Mouse (Mus musculus) CH12.LX (cell line): ENCODE results near the gene Nedd4. TPM values are rescaled to one million over a fixed set of nuclear protein-coding genes. Genes with fewer than 3 reads are reported as not detected.

Source experiments
- DNase-seq: peaks from one replicate; pipeline ENCODE4 v3.0.0-alpha.2; 2013; ENCODE audit errors: extremely low read depth
- H3K27ac ChIP-seq: 2 replicates; pipeline ENCODE4 v1.5.1; 2012; ENCODE audit warnings: low read depth, mild to moderate bottlenecking, control low read depth, moderate library complexity; ENCODE audit not compliant: insufficient read depth
- H3K27me3 ChIP-seq: replicated peaks from 2 replicates; pipeline ENCODE3; 2012; ENCODE audit warnings: inconsistent platforms
- H3K36me3 ChIP-seq, 2 experiments: replicated peaks in 1 of 2; 2 replicates each; pipeline versions ENCODE3 to v1.6.1; 2012; ENCODE audit warnings: inconsistent platforms in 1 of 2, low read length in 1 of 2, mild to moderate bottlenecking in 1 of 2, mixed read lengths in 1 of 2, moderate library complexity in 1 of 2; ENCODE audit not compliant: control insufficient read depth in 1 of 2, insufficient read depth in 1 of 2
- H3K4me1 ChIP-seq, 2 experiments: 2 replicates each; pipeline ENCODE4 v1.6.1; 2012; ENCODE audit warnings: inconsistent platforms in 1 of 2, moderate library complexity in 1 of 2; ENCODE audit not compliant: insufficient read depth in 2 of 2, control insufficient read depth in 1 of 2
- H3K4me2 ChIP-seq: 2 replicates; pipeline ENCODE4 v1.6.1; 2012; ENCODE audit warnings: low read depth, mild to moderate bottlenecking, control low read depth; ENCODE audit not compliant: poor library complexity, insufficient read depth, severe bottlenecking
- H3K4me3 ChIP-seq, 3 experiments: fragments of 150-350 bp in 1 of 3; sonication (generic) in 1 of 3; replicated peaks in 1 of 3; 2 replicates each; pipeline versions ENCODE3 to v1.5.1; 2011 to 2012; ENCODE audit warnings: low read depth in 2 of 3, low read length in 2 of 3, mild to moderate bottlenecking in 2 of 3, moderate library complexity in 2 of 3, control low read depth in 1 of 3, improper control_type of control experiment in 1 of 3, inconsistent platforms in 1 of 3, mixed read lengths in 1 of 3; ENCODE audit not compliant: poor library complexity in 1 of 3
- H3K79me2 ChIP-seq: replicated peaks from 2 replicates; pipeline ENCODE4 v1.6.1; 2012; ENCODE audit warnings: mild to moderate bottlenecking, moderate library complexity; ENCODE audit not compliant: control insufficient read depth, poor library complexity, insufficient read depth, severe bottlenecking; ENCODE audit errors: extremely low read depth
- H3K9ac ChIP-seq: 2 replicates; pipeline ENCODE4 v1.6.1; 2012; ENCODE audit warnings: low read depth, mild to moderate bottlenecking, control low read depth, moderate library complexity; ENCODE audit not compliant: insufficient read depth
- H3K9me3 ChIP-seq: replicated peaks from 2 replicates; pipeline ENCODE3; 2012; ENCODE audit warnings: low read length, inconsistent platforms, mixed read lengths
- CHD2 ChIP-seq: IDR thresholded peaks from 2 replicates; pipeline ENCODE4 v1.6.1; 2011; ENCODE audit warnings: low read length, improper control_type of control experiment
- CTCF ChIP-seq, 2 experiments: IDR thresholded peaks in 1 of 2; conservative IDR thresholded peaks in 1 of 2; 2 replicates each; pipeline ENCODE4 v1.5.1; 2011 to 2012; ENCODE audit warnings: low read depth in 2 of 2, low read length in 2 of 2, improper control_type of control experiment in 1 of 2, inconsistent platforms in 1 of 2, mild to moderate bottlenecking in 1 of 2, moderate library complexity in 1 of 2
- E2F4 ChIP-seq: IDR thresholded peaks from 2 replicates; pipeline ENCODE4 v1.6.1; 2011; ENCODE audit warnings: low read depth, low read length, improper control_type of control experiment; ENCODE audit not compliant: insufficient replicate concordance
- ELF1 ChIP-seq: IDR thresholded peaks from 2 replicates; pipeline ENCODE4 v1.6.1; 2014; ENCODE audit warnings: low read depth, mild to moderate bottlenecking, inconsistent platforms, low read length, improper control_type of control experiment
- GABPA ChIP-seq: IDR thresholded peaks from 2 replicates; pipeline ENCODE4 v1.6.1; 2012; ENCODE audit warnings: low read depth, low read length, improper control_type of control experiment, inconsistent platforms; ENCODE audit not compliant: insufficient replicate concordance
- IRF4 ChIP-seq: IDR thresholded peaks from 2 replicates; pipeline ENCODE4 v1.6.1; 2014; ENCODE audit warnings: low read depth, mild to moderate bottlenecking, inconsistent platforms, low read length, improper control_type of control experiment
- MAZ ChIP-seq: IDR thresholded peaks from 2 replicates; pipeline ENCODE4 v1.6.1; 2012; ENCODE audit warnings: low read depth, mild to moderate bottlenecking, inconsistent platforms, low read length, improper control_type of control experiment, moderate library complexity
- MEF2A ChIP-seq: IDR thresholded peaks from 2 replicates; pipeline ENCODE4 v1.6.1; 2014; ENCODE audit warnings: low read depth, mild to moderate bottlenecking, inconsistent platforms, low read length, improper control_type of control experiment, borderline replicate concordance
- MXI1 ChIP-seq: IDR thresholded peaks from 2 replicates; pipeline ENCODE4 v1.6.1; 2011; ENCODE audit warnings: mild to moderate bottlenecking, low read depth, low read length, improper control_type of control experiment
- NELFE ChIP-seq: IDR thresholded peaks from 2 replicates; pipeline ENCODE4 v1.6.1; 2011; ENCODE audit warnings: low read depth, low read length, improper control_type of control experiment
- RAD21 ChIP-seq: IDR thresholded peaks from 2 replicates; pipeline ENCODE4 v1.6.1; 2011; ENCODE audit warnings: low read depth, mild to moderate bottlenecking, low read length, improper control_type of control experiment, moderate library complexity
- RCOR1 ChIP-seq: conservative IDR thresholded peaks from 2 replicates; pipeline ENCODE4 v1.6.1; 2012; ENCODE audit warnings: low read depth, mild to moderate bottlenecking, inconsistent platforms, low read length, improper control_type of control experiment
- SMC3 ChIP-seq: IDR thresholded peaks from 2 replicates; pipeline ENCODE4 v1.6.1; 2011; ENCODE audit warnings: low read depth, low read length, improper control_type of control experiment
- TBP ChIP-seq: conservative IDR thresholded peaks from 2 replicates; pipeline ENCODE4 v1.6.1; 2011; ENCODE audit warnings: low read depth, low read length, improper control_type of control experiment
- TCF12 ChIP-seq: IDR thresholded peaks from 2 replicates; pipeline ENCODE4 v1.6.1; 2014; ENCODE audit warnings: low read depth, mild to moderate bottlenecking, inconsistent platforms, low read length, improper control_type of control experiment
- USF1 ChIP-seq: IDR thresholded peaks from 2 replicates; pipeline ENCODE4 v1.6.1; 2014; ENCODE audit warnings: low read depth, mild to moderate bottlenecking, inconsistent platforms, low read length, improper control_type of control experiment
- USF2 ChIP-seq: conservative IDR thresholded peaks from 2 replicates; pipeline ENCODE4 v1.6.1; 2011; ENCODE audit warnings: low read depth, low read length, improper control_type of control experiment
- ZC3H11A ChIP-seq: IDR thresholded peaks from 2 replicates; pipeline ENCODE4 v1.6.1; 2012; ENCODE audit warnings: low read depth, mild to moderate bottlenecking, inconsistent platforms, low read length, improper control_type of control experiment
- dilution Hi-C: fragments of 300-500 bp; cut with MboI; formaldehyde crosslinking; loops from 2 replicates; pipeline ENCODE4 v1.14.3; 2020; ENCODE audit warnings: low sequenced_read_pairs; ENCODE audit not compliant: extremely low pct_unique_long_range_greater_than_20kb, extremely low pct_ligation_motif_present
- in situ Hi-C: fragments of 300-500 bp; cut with MboI; formaldehyde crosslinking; loops from 3 replicates; pipeline ENCODE4 v1.14.3; 2019; ENCODE audit warnings: low sequenced_read_pairs, low pct_ligation_motif_present, low pct_unique_long_range_greater_than_20kb, mixed read lengths
- polyA plus RNA-seq: library from polyadenylated mRNA; unstranded; fragments of >175 nt; gene quantifications from 2 replicates; pipeline ENCODE4 v1.2.1, GENCODE M21; 2012; ENCODE audit warnings: low read depth; ENCODE audit not compliant: insufficient read length
- total RNA-seq, 2 experiments: library from RNA; depleted of rRNA; stranded (reverse); fragments of 300-350 nt in 1 of 2; fragments of >200 nt in 1 of 2; gene quantifications; 2 replicates each; pipeline ENCODE4 v1.2.3; 2012 to 2014

Nedd4 gene
- total and polyA plus RNA-seq, 3 experiments = 56.9 to 211 (median 206) TPM

GRCm38 (mm10) chr9:72652961-72653360 lies 9.2 kb upstream of the Nedd4 start:
- Histone ChIP-seq H3K79me2 (no peaks in the 10 kb centered on the region), H3K4me3 (no peak overlapping the region), H3K4me1 (peaks cover 0 to 21% of the 10 kb centered on the region in 2 experiments; a peak in 2 of 4 replicates), H3K9ac (no peak overlapping the region), H3K4me2 (no peak overlapping the region), H3K27ac (no peak overlapping the region)
- in situ Hi-C loops (no loop called here), dilution Hi-C loops (no loop called here)
- DNase-seq = no peak
- TF ChIP-seq MEF2A (no peak), RAD21 (no peak), CTCF (conservative IDR thresholded peaks at IDR 0.05 in 1 of 2, IDR thresholded peaks at IDR 0.05 in 1 of 2; ENCODE audit: low read depth in 2 of 2, low read length in 2 of 2) (no peak), TBP (no peak), TCF12 (no peak), MAZ (no peak), MXI1 (no peak), NELFE (no peak), CHD2 (no peak), RCOR1 (no peak), E2F4 (no peak), GABPA (no peak)
- TF ChIP-seq, all 38 proteins: peak for 0
- Histone ChIP-seq H3K36me3 (no peaks in the 10 kb centered on the region), H3K9me3 (no peaks in the 10 kb centered on the region), H3K27me3 (peaks cover 4% of the 10 kb centered on the region)

- no peaks in the 10 kb centered on the region for H3K36me3 ChIP-seq
- no peaks in the 10 kb centered on the region for H3K9me3 ChIP-seq
- no peak overlapping the region for H3K4me2 ChIP-seq
- H3K4me3 ChIP-seq = no peak overlapping the region
- H3K27ac ChIP-seq = no peak overlapping the region
- no peak for DNase-seq
- peaks cover 0 to 21% of the 10 kb centered on the region in 2 experiments; a peak in 2 of 4 replicates for H3K4me1 ChIP-seq
- dilution Hi-C loops = no loop called here
- peaks cover 6% of the 10 kb centered on the region for H3K27me3 ChIP-seq
- no peaks in the 10 kb centered on the region for H3K79me2 ChIP-seq
- in situ Hi-C loops = no loop called here
- TF ChIP-seq ZC3H11A (no peak), USF2 (no peak), IRF4 (no peak), ELF1 (no peak), SMC3 (no peak), USF1 (no peak), E2F4 (no peak), TCF12 (no peak)
- no peak overlapping the region for H3K9ac ChIP-seq
These were observed 8.6 kb upstream of the Nedd4 start for GRCm38 (mm10) chr9:72653533-72653932.
